Mouse (Mus musculus) liver, adult 2 months (tissue): ENCODE measurements around the gene Fam168a. TPM values are rescaled to one million over a fixed set of nuclear protein-coding genes. Genes with fewer than 3 reads are reported as not detected.

ENCODE experiments used
- DNase-seq: peaks from one replicate; pipeline ENCODE4 v3.0.0-alpha.2; 2011; ENCODE audit warnings: low read depth, low spot score; ENCODE audit errors: extremely low read depth
- H3K27ac ChIP-seq: fragments of 200-500 bp; replicated peaks from 2 replicates; pipeline ENCODE4 v1.5.1; 2012; ENCODE audit warnings: low read depth, mild to moderate bottlenecking, control low read depth, inconsistent platforms, low read length; ENCODE audit not compliant: insufficient read depth
- H3K27me3 ChIP-seq: fragments of 200-500 bp; 2 replicates; pipeline ENCODE4 v1.6.1; 2012; ENCODE audit warnings: mild to moderate bottlenecking, moderate library complexity, low read length, inconsistent platforms; ENCODE audit not compliant: control insufficient read depth, insufficient read depth
- H3K36me3 ChIP-seq: fragments of 200-500 bp; 2 replicates; pipeline ENCODE4 v1.6.1; 2012; ENCODE audit warnings: low read length, inconsistent platforms; ENCODE audit not compliant: control insufficient read depth, insufficient read depth
- H3K4me1 ChIP-seq: fragments of 200-500 bp; 2 replicates; pipeline ENCODE4 v1.6.1; 2011; ENCODE audit warnings: low read length; ENCODE audit not compliant: control insufficient read depth, insufficient read depth
- H3K4me3 ChIP-seq: fragments of 200-500 bp; 2 replicates; pipeline ENCODE4 v1.5.1; 2011; ENCODE audit warnings: low read depth, mild to moderate bottlenecking, control low read depth, low read length, moderate library complexity; ENCODE audit not compliant: insufficient read depth
- H3K79me2 ChIP-seq: fragments of 200-500 bp; 2 replicates; pipeline ENCODE4 v1.6.1; 2012; ENCODE audit warnings: inconsistent platforms, mild to moderate bottlenecking, low read length, moderate library complexity; ENCODE audit not compliant: control insufficient read depth, insufficient read depth
- H3K9ac ChIP-seq: fragments of 200-500 bp; 2 replicates; pipeline ENCODE4 v1.6.1; 2012; ENCODE audit warnings: low read depth, mild to moderate bottlenecking, control low read depth, inconsistent platforms, low read length
- CTCF ChIP-seq: fragments of 200-500 bp; IDR thresholded peaks from 2 replicates; pipeline ENCODE4 v1.5.1; 2011; ENCODE audit warnings: low read depth, low read length, control low read depth
- POLR2A ChIP-seq: fragments of 200-500 bp; IDR thresholded peaks from 2 replicates; pipeline ENCODE4 v1.6.1; 2011; ENCODE audit warnings: low read length, control low read depth; ENCODE audit not compliant: insufficient read depth; ENCODE audit errors: extremely low read depth
- WGBS: fragments of 180-500 bp; shearing (Covaris S2); methylation state at CpG from one replicate; pipeline ENCODE4 v1.1.7; 2018; 5-methylcytosine and 5-hydroxymethylcytosine counted together
- polyA plus RNA-seq: library from polyadenylated mRNA; depleted of rRNA; stranded (reverse); fragments of >200 nt; gene quantifications from 2 replicates; pipeline ENCODE4 v1.2.3, GENCODE M21; 2012; rRNA removed
- total RNA-seq: library from RNA; depleted of rRNA; stranded (reverse); fragments of >200 nt; gene quantifications from 2 replicates; pipeline ENCODE4 v1.2.3, GENCODE M21; 2014; rRNA removed

Gene Fam168a
- total RNA-seq (7.4 and 11.5 TPM in 2 replicates), polyA plus RNA-seq (32.0 and 38.5 TPM in 2 replicates)

GRCm38 (mm10) chr7:100706143-100706841 lies at the start of gene Fam168a:
TSS of gene Fam168a (plus strand) at chr7:100706635.
- Histone ChIP-seq H3K4me3 (peak within 1 kb of the TSS; percentile 76), H3K27ac (peak within 1 kb of the TSS; percentile 92), H3K27me3 (no peaks in the 10 kb centered on the region), H3K79me2 (peaks cover 13% of the 10 kb centered on the region), H3K36me3 (no peaks in the 10 kb centered on the region), H3K4me1 (peaks cover 3% of the 10 kb centered on the region; the same call in 1 of the 2 replicates), H3K9ac (peak within 1 kb of the TSS; percentile 88)
- under 1% methylated on average over 34 of the region's 37 CpGs for WGBS
- TF ChIP-seq POLR2A (peak; percentile 76), CTCF (0 out of 2 replicates have a peak, but pooled peaks have one; percentile 25)
- peak; percentile 97 for DNase-seq

GRCm38 (mm10) chr7:100656739-100657138 lies 49.7 kb upstream of the Fam168a start:
- Histone ChIP-seq H3K79me2 (no peaks in the 10 kb centered on the region), H3K36me3 (no peaks in the 10 kb centered on the region), H3K27me3 (no peaks in the 10 kb centered on the region), H3K9ac (no peak overlapping the region), H3K4me1 (no peaks in the 10 kb centered on the region), H3K27ac (no peak overlapping the region), H3K4me3 (no peak overlapping the region)
- WGBS: 76% methylated on average over 5 of the region's 5 CpGs
- DNase-seq: no peak
- no peak for TF ChIP-seq CTCF
- TF ChIP-seq POLR2A: no peak

GRCm38 (mm10) chr7:100658093-100658578 lies 48.3 kb upstream of the Fam168a start:
- Histone ChIP-seq H3K79me2 (no peaks in the 10 kb centered on the region), H3K4me3 (peak overlapping the region; percentile 55), H3K36me3 (no peaks in the 10 kb centered on the region), H3K9ac (peak overlapping the region; percentile 76), H3K27ac (peak overlapping the region; percentile 56; the same call in 1 of the 2 replicates), H3K4me1 (no peaks in the 10 kb centered on the region), H3K27me3 (no peaks in the 10 kb centered on the region)
- WGBS: 28% methylated on average over 18 of the region's 18 CpGs
- DNase-seq: peak; percentile 75
- no peak for TF ChIP-seq CTCF
- TF ChIP-seq POLR2A: no peak

GRCm38 (mm10) chr7:100661264-100661663 lies 45.2 kb upstream of the Fam168a start:
- no peaks in the 10 kb centered on the region for H3K79me2 ChIP-seq
- no peaks in the 10 kb centered on the region for H3K36me3 ChIP-seq

GRCm38 (mm10) chr7:100662231-100662630 lies 44.2 kb upstream of the Fam168a start, which contains the start of gene Plekhb1:
TSS of gene Plekhb1 (minus strand) at chr7:100662414.
- Histone ChIP-seq H3K27me3 (no peaks in the 10 kb centered on the region), H3K27ac (no peak within 1 kb of the TSS), H3K9ac (no peak within 1 kb of the TSS), H3K36me3 (no peaks in the 10 kb centered on the region), H3K79me2 (no peaks in the 10 kb centered on the region), H3K4me3 (no peak within 1 kb of the TSS), H3K4me1 (no peaks in the 10 kb centered on the region)
- DNase-seq: no peak
- no peak for TF ChIP-seq CTCF
- TF ChIP-seq POLR2A: no peak
- WGBS: 84% methylated on average over 8 of the region's 8 CpGs

More at GRCm38 (mm10) chr7:100661264-100661663, 45.2 kb upstream of the Fam168a start:
- no peak for DNase-seq
- no peak overlapping the region for H3K4me3 ChIP-seq
- TF ChIP-seq POLR2A (no peak), CTCF (no peak)
- no peaks in the 10 kb centered on the region for H3K4me1 ChIP-seq
- H3K9ac ChIP-seq: no peak overlapping the region
- no peak overlapping the region for H3K27ac ChIP-seq
- WGBS: 91% methylated on average over 7 of the region's 7 CpGs
- H3K27me3 ChIP-seq: no peaks in the 10 kb centered on the region

GRCm38 (mm10) chr7:100663190-100663589 lies 43.2 kb upstream of the Fam168a start:
- no peaks in the 10 kb centered on the region for H3K79me2 ChIP-seq
- no peaks in the 10 kb centered on the region for H3K4me1 ChIP-seq
- peak; percentile 85 for DNase-seq
- H3K27ac ChIP-seq: no peak overlapping the region
- WGBS: under 1% methylated on average over 13 of the region's 13 CpGs
- no peak overlapping the region for H3K4me3 ChIP-seq
- no peaks in the 10 kb centered on the region for H3K27me3 ChIP-seq
- no peaks in the 10 kb centered on the region for H3K36me3 ChIP-seq
- H3K9ac ChIP-seq: no peak overlapping the region
- TF ChIP-seq CTCF: peak; percentile 97
- no peak for TF ChIP-seq POLR2A
